Mouse (Mus musculus): ENCODE measurements at regions not wholly inside any gene's neighbourhood (a gene's known extent, or its start where the extent isn't known, plus 50 kb on each side); places are given as distances from the start of the nearest gene placed in this dataset.
"Not testable (repeated sequence)": the region's sequence is repeated elsewhere in the genome, so short reads cannot be mapped to it uniquely, and the experiment has no call there.

DNA sequence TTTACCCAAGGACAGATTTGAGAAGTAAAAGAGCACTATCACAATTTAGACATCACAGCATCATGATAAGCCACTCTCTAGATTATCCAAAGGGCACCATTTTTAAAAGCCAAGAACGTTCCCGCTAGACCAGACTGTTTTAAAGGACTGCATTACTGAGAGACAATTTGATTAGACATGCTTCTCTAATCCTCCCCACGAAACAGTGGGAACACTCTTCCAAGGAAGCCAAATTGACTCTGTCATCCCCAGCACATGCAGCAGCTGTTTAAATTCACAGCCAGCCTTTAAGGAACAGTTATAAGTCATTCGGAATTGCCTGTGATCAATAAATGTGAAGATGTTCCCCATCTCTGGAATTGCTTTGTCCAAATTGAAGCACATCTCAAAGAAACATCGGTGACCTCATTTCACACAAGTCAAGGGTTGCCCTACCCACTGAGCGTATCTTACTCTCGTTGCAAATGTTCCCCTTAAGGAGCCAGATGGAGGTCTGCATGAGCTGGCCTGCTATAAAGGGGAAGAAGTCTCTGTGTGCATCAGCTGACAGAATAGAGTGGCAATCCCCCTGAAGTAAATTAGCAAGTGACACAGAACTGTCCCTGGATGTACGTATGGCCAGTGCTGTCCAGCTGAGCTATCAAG, 393.2 kb downstream of the Pid1 start:
- H3K4me1 ChIP-seq (ENCODE audit: control insufficient read depth, insufficient read depth, low read length) = no peaks in the 10 kb centered on the region
- no peak for TF ChIP-seq POLR2A (IDR thresholded peaks at IDR 0.05; ENCODE audit: borderline replicate concordance, extremely low read depth, low read depth, low read length)
- no peak for TF ChIP-seq CTCF (IDR thresholded peaks at IDR 0.05; ENCODE audit: insufficient read depth, low read length)
- no peak for DNase-seq
- WGBS = 77% methylated on average over 8 of the region's 8 CpGs
- H3K4me3 ChIP-seq (replicated peaks; ENCODE audit: extremely low read depth, low read depth, low read length) = no peak overlapping the region

DNA sequence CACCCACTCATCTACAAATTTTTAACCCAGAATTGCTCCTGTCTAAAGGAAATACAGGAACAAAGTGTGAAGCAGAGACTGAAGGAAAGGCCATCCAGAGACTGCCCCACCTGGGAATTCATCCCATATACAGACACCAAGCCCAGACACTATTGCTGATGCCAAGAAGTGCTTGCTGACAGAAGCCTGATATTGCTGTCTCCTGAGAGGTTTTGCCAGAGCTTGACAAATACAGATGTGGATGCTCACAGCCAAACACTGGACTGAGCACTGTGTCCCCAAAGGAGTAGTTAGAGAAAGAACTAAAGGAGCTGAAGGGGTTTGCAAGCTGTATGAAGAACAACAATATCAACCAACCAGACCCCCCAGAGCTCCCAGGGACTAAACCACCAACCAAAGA, 399.3 kb downstream of the Pid1 start:
- DNase-seq = not testable (repeated sequence)

DNA sequence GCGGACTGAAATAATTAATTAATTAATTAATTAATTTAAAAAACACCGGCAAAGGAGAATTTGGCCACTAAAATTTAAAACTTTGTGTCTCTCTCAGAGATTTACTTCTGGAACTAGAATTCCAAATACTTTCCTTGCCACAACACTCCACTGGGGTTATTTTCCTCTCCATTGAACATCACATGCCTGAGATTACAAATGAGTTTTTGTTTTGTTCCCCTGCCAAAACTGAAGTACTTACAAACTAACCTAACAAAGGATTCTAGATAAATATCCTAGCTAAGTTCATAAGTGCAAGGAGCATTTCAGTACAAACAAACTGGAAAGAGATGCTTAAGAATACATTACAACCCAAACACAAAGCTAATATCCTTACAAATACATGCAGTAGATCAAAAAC, 402.2 kb downstream of the Pid1 start:
- DNase-seq = no peak
- Histone ChIP-seq H3K4me1 (ENCODE audit: control insufficient read depth, insufficient read depth, low read length) (no peaks in the 10 kb centered on the region), H3K4me3 (replicated peaks; ENCODE audit: extremely low read depth, low read depth, low read length) (no peak overlapping the region)
- TF ChIP-seq POLR2A (IDR thresholded peaks at IDR 0.05; ENCODE audit: borderline replicate concordance, extremely low read depth, low read depth, low read length) (no peak), CTCF (IDR thresholded peaks at IDR 0.05; ENCODE audit: insufficient read depth, low read length) (no peak)
- WGBS = 87% methylated on average over 2 of the region's 2 CpGs

More for the DNA sequence above, 399.3 kb downstream of the Pid1 start:
- not testable (repeated sequence) for H3K4me3 ChIP-seq (replicated peaks; ENCODE audit: extremely low read depth, low read depth, low read length); H3K4me1 ChIP-seq (ENCODE audit: control insufficient read depth, insufficient read depth, low read length)

DNA sequence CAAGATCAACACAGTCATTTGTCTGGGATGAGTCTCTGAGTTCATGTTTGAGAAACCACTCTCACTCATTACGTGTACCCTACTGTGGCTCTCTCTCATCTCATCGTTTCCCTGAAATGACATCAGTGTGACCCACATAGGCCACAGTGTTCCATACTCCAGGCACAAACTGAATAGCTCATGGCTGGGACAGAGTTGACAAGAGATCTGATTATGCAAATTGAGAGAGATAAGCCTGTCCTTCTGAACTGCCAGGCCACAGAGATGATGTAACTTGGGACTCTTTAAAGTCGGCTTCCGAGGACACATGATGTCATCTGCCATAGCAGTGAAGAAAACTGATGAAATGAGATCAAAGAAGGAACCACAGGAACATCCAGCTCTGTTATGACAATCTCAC, 404.2 kb downstream of the Pid1 start:
- H3K4me3 ChIP-seq (replicated peaks; ENCODE audit: extremely low read depth, low read depth, low read length) = no peak overlapping the region
- TF ChIP-seq POLR2A (IDR thresholded peaks at IDR 0.05; ENCODE audit: borderline replicate concordance, extremely low read depth, low read depth, low read length) = no peak
- no peak for TF ChIP-seq CTCF (IDR thresholded peaks at IDR 0.05; ENCODE audit: insufficient read depth, low read length)
- no peak for DNase-seq
- WGBS = 66% methylated on average over 4 of the region's 4 CpGs
- H3K4me1 ChIP-seq (ENCODE audit: control insufficient read depth, insufficient read depth, low read length) = no peaks in the 10 kb centered on the region

DNA sequence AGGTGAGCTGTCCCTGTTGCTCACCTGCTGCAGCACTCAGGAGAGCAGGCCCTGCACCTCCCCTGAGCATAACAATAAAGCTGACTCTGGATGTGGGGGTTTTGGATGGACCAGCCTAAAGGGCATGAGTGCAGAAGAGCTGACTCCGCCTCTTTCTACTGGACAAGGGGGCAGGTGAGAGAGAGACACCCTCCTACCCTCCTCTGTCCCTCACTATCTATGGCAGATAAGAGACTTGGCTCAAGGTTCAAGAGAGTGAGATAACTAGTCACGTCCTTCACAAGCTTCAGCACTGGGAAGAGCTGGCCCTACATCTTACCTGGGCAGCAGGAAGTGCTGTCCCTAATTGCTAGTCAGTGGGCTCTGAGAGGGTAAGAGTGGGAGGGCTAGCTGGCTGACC, 441.1 kb downstream of the Pid1 start:
- WGBS = 63% methylated on average over 2 of the region's 2 CpGs
- TF ChIP-seq CTCF (IDR thresholded peaks at IDR 0.05; ENCODE audit: insufficient read depth, low read length) (no peak), POLR2A (IDR thresholded peaks at IDR 0.05; ENCODE audit: borderline replicate concordance, extremely low read depth, low read depth, low read length) (no peak)

DNA sequence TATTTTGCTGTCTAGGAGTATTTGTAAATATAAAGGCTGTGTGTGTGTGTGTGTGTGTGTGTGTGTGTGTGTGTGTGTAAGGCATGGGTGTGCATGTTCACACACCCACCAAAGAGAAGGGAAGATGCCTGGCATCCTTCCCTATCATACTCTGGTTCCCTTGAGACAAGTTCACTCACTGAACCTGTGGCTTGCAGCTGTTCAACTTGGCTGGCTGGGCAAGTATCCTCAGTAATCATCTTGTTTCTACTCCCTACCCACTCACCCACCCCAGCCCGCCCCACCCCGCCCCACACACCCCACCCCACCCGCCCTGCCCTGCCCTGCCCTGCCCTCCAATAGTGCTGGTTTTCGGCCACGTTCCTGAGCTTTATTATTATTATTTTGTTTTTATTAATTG, 448.5 kb downstream of the Pid1 start:
- DNase-seq = no peak
- WGBS = 72% methylated on average over 5 of the region's 5 CpGs
- TF ChIP-seq POLR2A (IDR thresholded peaks at IDR 0.05; ENCODE audit: borderline replicate concordance, extremely low read depth, low read depth, low read length) = no peak
- TF ChIP-seq CTCF (IDR thresholded peaks at IDR 0.05; ENCODE audit: insufficient read depth, low read length) = no peak
- no peaks in the 10 kb centered on the region for H3K4me1 ChIP-seq (ENCODE audit: control insufficient read depth, insufficient read depth, low read length)
- no peak overlapping the region for H3K4me3 ChIP-seq (replicated peaks; ENCODE audit: extremely low read depth, low read depth, low read length)

More for the DNA sequence above, 441.1 kb downstream of the Pid1 start:
- Histone ChIP-seq H3K4me1 (ENCODE audit: control insufficient read depth, insufficient read depth, low read length) (no peaks in the 10 kb centered on the region), H3K4me3 (replicated peaks; ENCODE audit: extremely low read depth, low read depth, low read length) (no peak overlapping the region)
- DNase-seq = no peak

DNA sequence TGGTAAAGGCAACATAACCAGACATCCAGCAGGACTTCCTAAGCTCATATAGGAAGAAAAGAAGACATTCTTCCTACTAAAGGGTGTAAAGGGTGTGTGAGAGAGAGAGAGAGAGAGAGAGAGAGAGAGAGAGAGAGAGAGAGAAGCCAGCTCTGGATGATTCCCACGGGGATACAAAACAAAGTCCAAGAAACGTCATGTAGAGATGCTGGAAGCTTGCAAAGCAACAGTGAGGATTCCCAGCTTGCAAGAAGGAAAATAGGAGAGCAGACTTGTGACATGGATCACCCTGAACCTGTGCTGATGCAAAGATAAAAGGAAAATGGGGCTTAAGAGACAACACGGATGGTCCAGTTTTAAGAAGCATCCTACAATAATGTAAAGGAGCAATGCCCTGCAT, 456.6 kb downstream of the Pid1 start:
- Histone ChIP-seq H3K4me3 (replicated peaks; ENCODE audit: extremely low read depth, low read depth, low read length) (no peak overlapping the region), H3K4me1 (ENCODE audit: control insufficient read depth, insufficient read depth, low read length) (no peaks in the 10 kb centered on the region)
- TF ChIP-seq POLR2A (IDR thresholded peaks at IDR 0.05; ENCODE audit: borderline replicate concordance, extremely low read depth, low read depth, low read length) (no peak), CTCF (IDR thresholded peaks at IDR 0.05; ENCODE audit: insufficient read depth, low read length) (no peak)
- no peak for DNase-seq
- 34% methylated on average over 3 of the region's 3 CpGs for WGBS

DNA sequence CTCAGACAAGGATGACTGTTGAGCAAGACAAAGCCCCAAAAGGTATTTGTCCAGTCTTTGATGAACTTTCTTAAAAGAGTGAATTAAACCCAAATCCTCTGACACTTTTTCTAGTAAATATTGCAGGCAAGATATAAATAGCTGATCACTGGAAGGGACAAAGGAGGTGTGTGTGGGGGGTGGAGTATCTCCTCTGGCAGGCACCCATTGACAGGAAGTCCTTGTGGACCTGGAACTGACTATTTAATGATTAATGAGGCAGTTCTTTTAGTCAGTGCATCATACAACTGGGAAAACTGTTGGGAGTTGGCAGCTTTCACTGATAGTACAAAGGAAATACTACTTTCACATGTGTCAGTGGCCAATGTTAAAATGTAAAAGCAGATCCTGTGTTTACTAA, 457.1 kb downstream of the Pid1 start:
- Histone ChIP-seq H3K4me1 (ENCODE audit: control insufficient read depth, insufficient read depth, low read length) (no peaks in the 10 kb centered on the region), H3K4me3 (replicated peaks; ENCODE audit: extremely low read depth, low read depth, low read length) (no peak overlapping the region)
- TF ChIP-seq CTCF (IDR thresholded peaks at IDR 0.05; ENCODE audit: insufficient read depth, low read length) = no peak
- no peak for TF ChIP-seq POLR2A (IDR thresholded peaks at IDR 0.05; ENCODE audit: borderline replicate concordance, extremely low read depth, low read depth, low read length)
- DNase-seq = no peak

DNA sequence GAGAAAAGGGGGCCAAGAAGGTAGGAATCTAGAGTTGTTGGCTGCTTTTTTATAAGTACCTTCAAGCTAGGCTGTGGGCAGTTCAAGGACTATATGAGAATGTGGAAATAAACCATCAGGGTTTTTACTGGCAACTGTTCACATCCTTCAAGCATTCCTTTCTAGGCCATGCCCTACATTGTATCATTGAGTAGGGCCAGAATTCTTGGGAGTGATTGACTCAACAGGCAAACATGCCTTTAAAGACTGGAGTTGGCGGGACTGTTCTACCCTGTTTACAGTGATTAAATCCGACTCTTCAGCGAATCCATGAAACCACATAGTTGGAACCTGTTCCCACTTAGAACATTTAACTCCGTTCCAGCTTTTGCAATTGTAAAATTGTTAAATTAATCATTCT, 463.8 kb downstream of the Pid1 start:
- Histone ChIP-seq H3K4me3 (replicated peaks; ENCODE audit: extremely low read depth, low read depth, low read length) (no peak overlapping the region), H3K4me1 (ENCODE audit: control insufficient read depth, insufficient read depth, low read length) (no peaks in the 10 kb centered on the region)
- TF ChIP-seq CTCF (IDR thresholded peaks at IDR 0.05; ENCODE audit: insufficient read depth, low read length) (no peak), POLR2A (IDR thresholded peaks at IDR 0.05; ENCODE audit: borderline replicate concordance, extremely low read depth, low read depth, low read length) (no peak)
- WGBS = 68% methylated on average over 4 of the region's 4 CpGs
- no peak for DNase-seq

DNA sequence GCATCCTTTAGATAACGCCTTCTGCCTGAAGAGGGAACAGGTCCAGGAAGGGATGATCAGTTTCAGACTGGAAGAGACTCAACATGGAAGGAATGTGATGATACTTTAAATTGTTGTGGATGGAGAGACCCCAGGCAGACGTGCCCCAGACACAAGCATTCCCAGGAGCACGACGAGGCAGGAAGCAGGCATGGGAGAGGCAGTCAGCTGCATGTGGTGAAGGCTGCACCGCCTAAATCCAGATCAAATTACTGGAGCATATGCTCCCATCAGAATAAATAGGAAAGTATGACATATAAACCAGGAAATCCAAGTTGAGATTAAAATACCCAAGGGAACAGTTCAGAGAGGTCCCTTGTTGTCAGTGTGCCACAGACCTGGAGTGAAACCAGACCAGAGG, 467.3 kb downstream of the Pid1 start:
- Histone ChIP-seq H3K4me3 (replicated peaks; ENCODE audit: extremely low read depth, low read depth, low read length) (no peak overlapping the region), H3K4me1 (ENCODE audit: control insufficient read depth, insufficient read depth, low read length) (no peaks in the 10 kb centered on the region)
- WGBS = 30% methylated on average over 5 of the region's 5 CpGs
- no peak for DNase-seq
- TF ChIP-seq CTCF (IDR thresholded peaks at IDR 0.05; ENCODE audit: insufficient read depth, low read length) = no peak
- no peak for TF ChIP-seq POLR2A (IDR thresholded peaks at IDR 0.05; ENCODE audit: borderline replicate concordance, extremely low read depth, low read depth, low read length)

DNA sequence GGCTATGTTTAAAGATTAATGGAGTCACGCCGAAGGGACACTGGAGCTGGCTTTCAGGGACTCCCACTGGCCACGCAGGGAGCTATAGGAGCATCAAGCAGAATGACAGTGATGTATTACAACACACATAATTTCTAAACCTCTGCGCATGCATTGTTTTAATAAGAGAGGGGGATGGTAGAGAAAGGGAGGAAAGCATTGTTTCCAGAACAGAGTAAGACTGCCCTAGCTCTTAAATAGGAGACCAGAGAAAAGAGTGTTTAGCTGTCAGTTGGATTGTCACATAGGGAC, 471.1 kb upstream of the Sphkap start:
- no peaks in the 10 kb centered on the region for H3K4me1 ChIP-seq (ENCODE audit: control insufficient read depth, insufficient read depth, low read length)
- no peak for TF ChIP-seq CTCF (IDR thresholded peaks at IDR 0.05; ENCODE audit: insufficient read depth, low read length)
- no peak for TF ChIP-seq POLR2A (IDR thresholded peaks at IDR 0.05; ENCODE audit: borderline replicate concordance, extremely low read depth, low read depth, low read length)
- WGBS = 73% methylated on average over 4 of the region's 4 CpGs
- H3K4me3 ChIP-seq (replicated peaks; ENCODE audit: extremely low read depth, low read depth, low read length) = no peak overlapping the region
- no peak for DNase-seq
